Mouse (Mus musculus): ENCODE data around the gene Colgalt1. TPM values are rescaled to one million over a fixed set of nuclear protein-coding genes. Genes with fewer than 3 reads are reported as not detected.

The Colgalt1 gene
- polyA plus RNA-seq, 1 experiment from 2014 or later: 47.8 TPM

DNA sequence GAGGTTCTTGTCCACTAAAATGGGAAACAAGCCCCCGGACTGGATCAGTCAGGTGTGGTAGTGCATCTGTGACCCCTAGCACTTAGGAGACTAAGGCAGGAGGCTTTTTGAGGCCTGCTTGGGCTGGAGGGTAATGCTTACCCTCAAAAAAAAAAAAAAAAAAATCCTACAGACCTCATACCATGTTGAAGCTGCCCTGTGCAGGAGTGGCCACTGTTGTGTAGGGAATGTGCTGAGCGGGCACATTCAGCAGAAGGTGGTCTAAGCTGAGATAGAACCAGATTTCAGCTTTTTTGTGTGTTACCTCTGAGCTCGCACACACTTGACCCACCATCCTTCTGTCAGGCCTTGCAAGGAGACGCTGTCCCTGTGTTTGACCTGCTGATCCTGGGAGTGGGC lies 16.5 kb upstream of the Colgalt1 start:
- 92% methylated on average over 4 of the region's 4 CpGs for WGBS (ENCODE audit: insufficient replicate concordance)
- H3K9me3 ChIP-seq (replicated peaks; ENCODE audit: control insufficient read depth, low read length): no peaks in the 10 kb centered on the region
- H3K27ac ChIP-seq (ENCODE audit: low read depth, low read length): no peak overlapping the region
- H3K4me2 ChIP-seq: no peak overlapping the region
- H3K36me3 ChIP-seq (ENCODE audit: control insufficient read depth, insufficient read depth, low read length): peaks cover 2% of the 10 kb centered on the region; the same call in 1 of the 2 replicates
- H3K27me3 ChIP-seq (ENCODE audit: control insufficient read depth, insufficient read depth, low read length): peaks cover 4% of the 10 kb centered on the region
- no peak overlapping the region for H3K9ac ChIP-seq (ENCODE audit: low read depth, low read length)
- no peak for ATAC-seq (replicated peaks; ENCODE audit: insufficient number of reproducible peaks, low FRiP score, low TSS enrichment)
- peaks cover 14% of the 10 kb centered on the region for H3K4me1 ChIP-seq (ENCODE audit: control insufficient read depth, insufficient read depth, low read length)
- no peak overlapping the region for H3K4me3 ChIP-seq (ENCODE audit: low read depth, low read length)

DNA sequence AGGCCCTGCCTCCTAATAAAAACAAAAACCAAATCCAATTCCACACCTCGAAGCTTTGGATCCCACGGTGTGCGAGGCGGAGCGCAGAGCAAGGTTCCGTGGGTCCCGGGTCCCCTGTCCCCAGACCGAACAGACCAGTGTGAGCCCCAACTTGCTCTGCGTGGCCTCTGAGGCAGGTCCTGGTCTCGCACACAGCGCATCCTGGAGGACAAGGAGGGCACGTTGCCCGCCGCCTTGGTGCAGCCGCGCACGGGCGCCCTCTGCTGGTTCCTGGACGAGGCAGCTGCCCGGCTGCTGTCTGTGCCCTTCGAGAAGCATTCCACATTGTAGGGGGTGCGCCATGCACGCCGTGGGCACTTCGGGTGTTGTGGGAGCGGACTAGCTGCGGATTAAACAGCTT lies 14.9 kb upstream of the Colgalt1 start:
- Histone ChIP-seq H3K4me3 (ENCODE audit: low read depth, low read length) (no peak overlapping the region), H3K27me3 (ENCODE audit: control insufficient read depth, insufficient read depth, low read length) (peaks cover 16% of the 10 kb centered on the region), H3K4me1 (ENCODE audit: control insufficient read depth, insufficient read depth, low read length) (peaks cover 14% of the 10 kb centered on the region), H3K9ac (ENCODE audit: low read depth, low read length) (no peak overlapping the region), H3K4me2 (no peak overlapping the region), H3K27ac (ENCODE audit: low read depth, low read length) (no peak overlapping the region), H3K9me3 (replicated peaks; ENCODE audit: control insufficient read depth, low read length) (no peaks in the 10 kb centered on the region), H3K36me3 (ENCODE audit: control insufficient read depth, insufficient read depth, low read length) (peaks cover 2% of the 10 kb centered on the region; the same call in 1 of the 2 replicates)
- WGBS (ENCODE audit: insufficient replicate concordance): 11% methylated on average over 27 of the region's 27 CpGs
- ATAC-seq (replicated peaks; ENCODE audit: insufficient number of reproducible peaks, low FRiP score, low TSS enrichment): peak; percentile 12; the same call in 1 of the 2 replicates

DNA sequence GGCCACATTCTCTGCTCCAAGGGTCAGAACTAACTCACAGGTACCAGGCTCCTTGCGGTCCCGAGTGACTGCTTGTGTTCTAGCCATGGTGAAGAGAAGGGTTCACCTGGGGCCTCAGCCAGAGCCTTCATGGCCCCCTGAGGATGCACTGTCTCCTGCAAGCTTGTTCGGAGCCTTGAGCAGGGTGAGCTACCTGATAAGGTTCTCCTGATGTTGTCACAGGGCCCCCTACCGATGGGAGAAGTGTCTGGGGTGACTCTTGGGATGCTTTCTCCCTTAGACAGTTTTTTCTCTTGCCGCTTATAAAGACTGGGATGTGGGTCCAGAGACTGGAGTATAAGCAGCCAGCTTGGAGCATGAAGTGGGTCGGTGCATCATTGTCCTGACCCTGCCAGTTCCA lies 14.4 kb upstream of the Colgalt1 start:
- no peak overlapping the region for H3K27ac ChIP-seq (ENCODE audit: low read depth, low read length)
- H3K27me3 ChIP-seq (ENCODE audit: control insufficient read depth, insufficient read depth, low read length): peaks cover 21% of the 10 kb centered on the region
- no peak for ATAC-seq (replicated peaks; ENCODE audit: insufficient number of reproducible peaks, low FRiP score, low TSS enrichment)
- H3K4me3 ChIP-seq (ENCODE audit: low read depth, low read length): no peak overlapping the region
- no peak overlapping the region for H3K9ac ChIP-seq (ENCODE audit: low read depth, low read length)
- WGBS (ENCODE audit: insufficient replicate concordance): 45% methylated on average over 6 of the region's 6 CpGs
- H3K4me1 ChIP-seq (ENCODE audit: control insufficient read depth, insufficient read depth, low read length): peaks cover 9% of the 10 kb centered on the region
- H3K4me2 ChIP-seq: no peak overlapping the region
- H3K9me3 ChIP-seq (replicated peaks; ENCODE audit: control insufficient read depth, low read length): no peaks in the 10 kb centered on the region
- peaks cover 2% of the 10 kb centered on the region; the same call in 1 of the 2 replicates for H3K36me3 ChIP-seq (ENCODE audit: control insufficient read depth, insufficient read depth, low read length)

DNA sequence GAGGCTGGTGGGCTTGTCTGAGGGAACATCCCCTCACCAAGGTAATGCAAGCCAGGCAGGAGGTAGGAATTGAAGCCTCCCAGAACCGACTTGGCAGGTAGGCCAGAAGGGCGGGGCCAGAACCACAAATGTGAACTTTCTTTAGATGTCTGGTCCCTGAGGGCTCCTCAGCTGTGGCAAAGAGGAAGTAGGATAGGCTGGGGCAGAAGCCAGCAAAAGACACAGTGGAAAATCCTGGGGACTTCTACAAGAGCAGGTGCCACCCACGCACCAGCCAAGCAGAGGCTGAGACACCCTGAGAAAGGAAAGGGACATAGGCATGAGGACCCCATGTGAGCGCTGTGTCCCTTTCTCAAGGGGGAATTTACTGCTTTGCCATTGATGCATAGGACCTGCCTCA lies 14.0 kb upstream of the Colgalt1 start:
- Histone ChIP-seq H3K4me3 (ENCODE audit: low read depth, low read length) (no peak overlapping the region), H3K4me2 (no peak overlapping the region), H3K27ac (ENCODE audit: low read depth, low read length) (no peak overlapping the region), H3K36me3 (ENCODE audit: control insufficient read depth, insufficient read depth, low read length) (peaks cover 2% of the 10 kb centered on the region; the same call in 1 of the 2 replicates), H3K4me1 (ENCODE audit: control insufficient read depth, insufficient read depth, low read length) (peaks cover 9% of the 10 kb centered on the region), H3K9me3 (replicated peaks; ENCODE audit: control insufficient read depth, low read length) (no peaks in the 10 kb centered on the region), H3K27me3 (ENCODE audit: control insufficient read depth, insufficient read depth, low read length) (peaks cover 25% of the 10 kb centered on the region), H3K9ac (ENCODE audit: low read depth, low read length) (no peak overlapping the region)
- WGBS (ENCODE audit: insufficient replicate concordance): 79% methylated on average over 4 of the region's 4 CpGs
- no peak for ATAC-seq (replicated peaks; ENCODE audit: insufficient number of reproducible peaks, low FRiP score, low TSS enrichment)

DNA sequence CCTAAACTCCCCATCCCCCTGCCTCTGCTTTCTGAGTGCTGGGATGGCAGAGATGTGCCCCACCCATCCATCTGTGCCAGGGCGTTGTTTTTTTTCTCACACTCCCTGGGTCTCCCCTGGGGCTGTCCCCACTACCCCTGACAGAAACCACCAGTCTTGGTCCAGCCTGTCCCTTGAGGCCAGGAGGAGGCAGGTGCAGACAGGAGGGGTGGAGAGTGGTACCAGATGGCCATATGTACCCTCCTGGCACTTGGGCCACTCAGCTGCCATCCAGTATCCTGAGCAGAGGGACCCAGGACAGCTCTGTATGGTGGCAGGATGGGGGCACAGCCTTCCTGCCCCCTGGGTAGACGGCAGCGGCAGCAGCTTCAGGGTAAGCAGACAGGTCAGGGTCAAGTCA lies 13.3 kb upstream of the Colgalt1 start, which contains the start of gene Fam129c:
Fam129c (plus strand) TSS at position 198 of the 400 bp plus-strand sequence.
- H3K36me3 ChIP-seq (ENCODE audit: control insufficient read depth, insufficient read depth, low read length): peaks cover 2% of the 10 kb centered on the region; the same call in 1 of the 2 replicates
- no peak within 1 kb of the TSS for H3K4me3 ChIP-seq (ENCODE audit: low read depth, low read length)
- peaks cover 12% of the 10 kb centered on the region for H3K4me1 ChIP-seq (ENCODE audit: control insufficient read depth, insufficient read depth, low read length)
- no peak for ATAC-seq (replicated peaks; ENCODE audit: insufficient number of reproducible peaks, low FRiP score, low TSS enrichment)
- 81% methylated on average over 3 of the region's 3 CpGs for WGBS (ENCODE audit: insufficient replicate concordance)
- H3K9me3 ChIP-seq (replicated peaks; ENCODE audit: control insufficient read depth, low read length): no peaks in the 10 kb centered on the region
- no peak within 1 kb of the TSS for H3K4me2 ChIP-seq
- no peak within 1 kb of the TSS for H3K27ac ChIP-seq (ENCODE audit: low read depth, low read length)
- no peak within 1 kb of the TSS for H3K9ac ChIP-seq (ENCODE audit: low read depth, low read length)
- peaks cover 32% of the 10 kb centered on the region for H3K27me3 ChIP-seq (ENCODE audit: control insufficient read depth, insufficient read depth, low read length)

DNA sequence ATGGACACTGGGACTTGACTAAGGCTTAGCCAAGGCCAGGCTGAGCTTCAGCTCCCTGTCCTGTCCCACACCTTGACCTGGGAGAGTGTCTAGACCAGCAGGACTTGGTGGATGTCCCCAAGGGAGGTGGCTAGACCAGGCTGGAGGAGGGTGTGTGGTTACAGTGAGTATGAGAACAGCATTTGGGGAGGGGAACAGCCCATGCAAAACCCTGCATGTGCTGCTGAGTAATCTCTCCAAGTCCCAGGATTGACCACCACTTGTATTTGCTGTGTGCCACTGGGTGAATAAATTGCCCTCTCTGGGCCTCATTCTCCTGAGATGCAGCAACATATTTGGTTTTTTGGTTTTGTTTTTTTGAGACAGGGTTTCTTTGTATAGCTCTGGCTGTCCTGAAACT lies 12.4 kb upstream of the Colgalt1 start:
- peaks cover 38% of the 10 kb centered on the region for H3K27me3 ChIP-seq (ENCODE audit: control insufficient read depth, insufficient read depth, low read length)
- H3K36me3 ChIP-seq (ENCODE audit: control insufficient read depth, insufficient read depth, low read length): peaks cover 2% of the 10 kb centered on the region; the same call in 1 of the 2 replicates
- H3K4me2 ChIP-seq: no peak overlapping the region
- no peak overlapping the region for H3K27ac ChIP-seq (ENCODE audit: low read depth, low read length)
- no peaks in the 10 kb centered on the region for H3K9me3 ChIP-seq (replicated peaks; ENCODE audit: control insufficient read depth, low read length)
- peaks cover 5% of the 10 kb centered on the region; the same call in 1 of the 2 replicates for H3K4me1 ChIP-seq (ENCODE audit: control insufficient read depth, insufficient read depth, low read length)
- H3K4me3 ChIP-seq (ENCODE audit: low read depth, low read length): no peak overlapping the region
- no peak overlapping the region for H3K9ac ChIP-seq (ENCODE audit: low read depth, low read length)
- ATAC-seq (replicated peaks; ENCODE audit: insufficient number of reproducible peaks, low FRiP score, low TSS enrichment): no peak

DNA sequence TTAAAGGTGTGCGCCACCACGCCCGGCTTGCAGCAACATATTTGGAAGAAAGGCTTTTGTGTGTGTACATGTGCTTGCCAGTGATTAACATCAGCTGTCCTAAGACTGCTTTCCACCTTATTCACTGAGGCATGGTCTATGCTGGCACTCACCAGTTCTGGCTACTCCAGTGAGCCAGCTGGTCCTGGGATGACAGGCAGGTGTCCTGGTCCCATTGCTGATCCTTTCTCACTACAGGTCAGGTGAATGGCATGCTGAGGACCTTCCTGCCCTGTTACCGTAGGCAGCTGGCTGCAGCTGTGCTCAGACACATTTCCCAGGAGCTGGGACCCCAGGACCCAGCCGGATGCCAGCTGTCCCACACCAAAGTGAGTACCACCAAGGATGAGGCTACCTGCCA lies 12.0 kb upstream of the Colgalt1 start:
- no peak overlapping the region for H3K4me2 ChIP-seq
- WGBS (ENCODE audit: insufficient replicate concordance): 91% methylated on average over 5 of the region's 5 CpGs

DNA sequence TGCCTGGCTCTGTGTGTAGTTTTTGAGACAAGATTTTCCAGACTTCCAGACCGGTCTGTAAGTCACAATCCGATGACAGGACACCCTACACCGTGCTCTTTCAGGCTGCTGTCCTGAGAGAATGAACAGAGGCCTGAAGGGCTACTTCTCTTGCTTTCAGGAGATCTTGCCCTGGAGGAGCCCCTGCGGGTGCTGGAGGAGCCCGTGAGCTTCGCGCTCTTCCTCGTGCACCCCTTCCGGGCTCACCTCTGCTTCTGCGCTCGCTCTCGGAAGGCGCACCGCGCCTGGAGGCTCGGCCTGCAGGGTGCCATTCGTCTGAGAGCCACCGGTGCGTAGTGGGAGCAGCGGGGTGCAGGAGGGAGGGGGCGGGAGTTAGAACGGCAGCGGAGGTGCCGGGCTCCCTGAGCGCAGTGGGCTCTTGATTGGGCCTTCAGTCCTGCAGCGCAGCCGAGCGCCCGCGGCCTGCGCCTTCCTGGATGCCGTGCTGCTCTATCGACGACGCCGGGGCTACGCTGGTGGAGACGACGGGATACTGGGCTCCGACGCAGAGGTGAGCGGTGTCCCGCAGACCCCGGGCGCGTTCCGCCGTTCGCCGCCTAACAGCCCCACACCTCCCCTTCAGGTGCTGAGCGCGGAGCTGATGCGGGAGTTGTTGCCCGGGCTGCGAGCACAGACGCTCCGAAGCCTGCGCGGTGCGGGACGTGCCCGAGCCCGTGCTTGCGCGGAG lies 8.7 kb upstream of the Colgalt1 start:
- Histone ChIP-seq H3K4me3 (ENCODE audit: low read depth, low read length) (peak overlapping the region; percentile 34), H3K4me2 (peak overlapping the region; percentile 63), H3K9ac (ENCODE audit: low read depth, low read length) (peak overlapping the region; percentile 48; the same call in 1 of the 2 replicates), H3K27me3 (ENCODE audit: control insufficient read depth, insufficient read depth, low read length) (peaks cover 47% of the 10 kb centered on the region), H3K27ac (ENCODE audit: low read depth, low read length) (no peak overlapping the region), H3K4me1 (ENCODE audit: control insufficient read depth, insufficient read depth, low read length) (0 out of 2 replicates have a peak, but pooled peaks cover 3% of the 10 kb centered on the region), H3K36me3 (ENCODE audit: control insufficient read depth, insufficient read depth, low read length) (peaks cover 2% of the 10 kb centered on the region; the same call in 1 of the 2 replicates), H3K9me3 (replicated peaks; ENCODE audit: control insufficient read depth, low read length) (no peaks in the 10 kb centered on the region)
- no peak for ATAC-seq (replicated peaks; ENCODE audit: insufficient number of reproducible peaks, low FRiP score, low TSS enrichment)
- WGBS (ENCODE audit: insufficient replicate concordance): 2% methylated on average over 65 of the region's 65 CpGs

More for the DNA sequence above, 12.0 kb upstream of the Colgalt1 start:
- Histone ChIP-seq H3K27ac (ENCODE audit: low read depth, low read length) (no peak overlapping the region), H3K9ac (ENCODE audit: low read depth, low read length) (no peak overlapping the region), H3K4me1 (ENCODE audit: control insufficient read depth, insufficient read depth, low read length) (peaks cover 5% of the 10 kb centered on the region; the same call in 1 of the 2 replicates), H3K36me3 (ENCODE audit: control insufficient read depth, insufficient read depth, low read length) (peaks cover 2% of the 10 kb centered on the region; the same call in 1 of the 2 replicates), H3K9me3 (replicated peaks; ENCODE audit: control insufficient read depth, low read length) (no peaks in the 10 kb centered on the region), H3K27me3 (ENCODE audit: control insufficient read depth, insufficient read depth, low read length) (peaks cover 43% of the 10 kb centered on the region), H3K4me3 (ENCODE audit: low read depth, low read length) (no peak overlapping the region)
- no peak for ATAC-seq (replicated peaks; ENCODE audit: insufficient number of reproducible peaks, low FRiP score, low TSS enrichment)
